Mouse (Mus musculus) stomach, postnatal 0 days (tissue): ENCODE data around the gene Cox10.

Experiments used
- CTCF ChIP-seq: IDR thresholded peaks from 2 replicates; pipeline ENCODE4 v1.5.1; 2016; ENCODE audit warnings: antibody characterized with exemption, low read depth, mild to moderate bottlenecking, moderate library complexity
- EP300 ChIP-seq: optimal IDR thresholded peaks from 2 replicates; pipeline ENCODE3; 2016; ENCODE audit warnings: antibody characterized with exemption

DNA sequence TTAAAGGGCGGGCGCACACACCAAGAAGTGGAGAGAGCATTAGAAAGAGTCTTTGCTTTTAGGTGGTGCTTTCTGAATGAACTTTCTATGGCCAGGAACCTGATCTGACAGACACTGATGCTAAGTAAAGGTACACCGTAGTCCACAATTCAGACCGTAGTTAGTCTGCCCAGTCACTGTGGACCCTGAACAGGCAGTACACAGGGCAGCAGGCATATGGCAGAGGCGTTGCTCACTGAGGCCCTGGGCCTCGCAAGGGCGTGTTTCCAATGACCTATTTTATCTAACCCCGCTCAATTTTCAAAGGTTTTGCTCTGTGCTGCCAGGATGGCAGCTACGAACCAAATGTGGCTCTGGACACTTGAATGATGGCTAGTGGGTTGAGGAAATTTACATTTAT lies 107.8 kb downstream of the Cox10 start:
- TF ChIP-seq CTCF: no peak
- TF ChIP-seq EP300: no peak
